Mouse (Mus musculus): ENCODE measurements around the gene Slc39a8.

Slc39a8 gene

DNA sequence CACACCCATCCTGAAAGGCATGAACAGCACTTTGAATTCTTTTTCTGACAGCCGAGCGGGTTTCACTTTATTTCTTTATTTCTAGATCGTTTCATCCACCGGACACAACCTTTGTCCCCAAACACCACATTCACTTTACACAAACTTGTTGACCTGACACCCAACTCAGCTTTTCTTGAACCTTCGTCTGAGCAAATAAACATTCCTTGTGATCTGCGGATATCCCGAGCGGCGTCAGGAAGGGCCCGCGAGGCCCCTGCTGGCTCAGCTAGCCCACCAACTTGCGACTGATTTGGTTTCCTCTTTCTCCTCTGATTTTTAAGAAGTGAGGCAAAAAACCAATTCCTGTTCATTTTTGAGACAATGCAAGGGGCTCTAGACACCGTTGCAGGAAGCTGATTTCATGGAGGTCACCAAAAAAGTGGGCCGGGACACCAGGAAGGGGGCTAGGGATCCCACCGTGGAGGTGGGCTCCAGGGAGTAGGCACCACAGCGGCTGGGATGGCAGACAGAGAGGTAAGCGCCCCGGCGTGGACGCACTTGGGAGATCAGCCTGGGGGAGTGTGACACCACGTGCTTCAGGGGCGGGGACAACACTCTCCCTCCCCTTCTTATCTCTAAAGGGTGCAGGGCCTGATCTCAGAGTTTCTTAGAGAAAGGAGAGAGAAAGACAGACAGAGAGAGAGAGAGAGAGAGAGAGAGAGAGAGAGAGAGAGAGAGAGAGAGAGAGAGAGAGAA lies at the start of gene Slc39a8:
Slc39a8 (plus strand) TSS at position 264 of the 738 bp plus-strand sequence.
- DNase-seq (ENCODE audit: extremely low read depth, low read depth, low spot score): no peak

DNA sequence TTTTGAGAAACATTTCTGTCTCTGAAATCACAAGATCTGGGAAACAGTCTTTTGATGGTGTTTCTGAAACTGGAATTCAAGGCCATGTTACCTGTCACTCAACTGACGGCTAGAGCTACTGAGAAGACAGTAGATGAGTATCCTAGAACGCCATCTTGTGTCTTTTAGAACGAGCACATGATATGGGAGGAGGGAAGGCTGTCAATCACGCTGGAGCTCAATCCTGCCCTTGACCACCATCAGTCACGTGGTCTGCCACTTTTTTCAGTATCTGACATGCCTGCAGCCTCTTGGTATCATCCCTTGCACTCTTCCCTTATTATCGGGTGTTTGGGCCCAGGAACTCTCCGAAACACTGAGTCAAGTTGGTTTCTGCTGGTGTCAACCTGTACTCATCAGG lies 40.0 kb upstream of the Slc39a8 start:
- no peak for DNase-seq (ENCODE audit: extremely low read depth, low read depth, low spot score)

DNA sequence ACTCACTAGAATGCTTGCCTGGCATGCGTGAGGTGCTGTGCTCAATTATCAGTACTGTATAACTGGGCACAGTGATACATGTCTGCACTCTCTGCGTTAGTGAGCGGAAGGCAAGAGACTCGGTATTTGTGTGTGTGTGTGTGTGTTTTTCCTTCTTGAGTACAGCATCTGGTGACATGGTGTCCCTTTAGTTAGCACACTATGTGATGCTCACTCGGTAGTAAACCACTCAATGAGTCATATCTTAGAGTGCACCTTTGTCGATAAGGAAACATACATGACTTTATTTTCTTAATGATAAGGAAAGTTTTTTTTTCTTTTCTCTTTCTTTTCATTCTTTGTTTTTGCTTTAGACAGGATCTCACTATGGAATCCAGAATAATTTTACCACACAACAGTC lies 29.0 kb upstream of the Slc39a8 start:
- no peak for DNase-seq (ENCODE audit: extremely low read depth, low read depth, low spot score)

DNA sequence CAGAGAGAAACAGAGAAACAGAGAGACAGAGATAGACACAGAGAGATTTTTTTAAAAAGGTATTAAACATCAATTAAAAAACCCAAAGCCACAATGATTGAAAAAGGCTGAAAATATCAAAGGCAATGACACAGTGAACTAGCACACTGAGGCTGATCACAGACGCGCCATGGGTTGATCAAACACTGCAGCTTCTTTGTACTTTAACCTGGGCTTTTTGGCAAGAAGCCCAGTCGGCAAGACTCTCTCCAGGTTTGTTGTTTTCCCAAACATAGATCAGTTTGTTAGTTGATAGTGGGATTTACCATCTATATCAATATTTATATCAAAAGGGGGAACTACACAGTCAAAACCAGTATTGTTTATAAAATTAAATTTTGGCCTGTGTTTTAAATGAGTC lies 26.8 kb upstream of the Slc39a8 start:
- no peak for DNase-seq (ENCODE audit: extremely low read depth, low read depth, low spot score)

DNA sequence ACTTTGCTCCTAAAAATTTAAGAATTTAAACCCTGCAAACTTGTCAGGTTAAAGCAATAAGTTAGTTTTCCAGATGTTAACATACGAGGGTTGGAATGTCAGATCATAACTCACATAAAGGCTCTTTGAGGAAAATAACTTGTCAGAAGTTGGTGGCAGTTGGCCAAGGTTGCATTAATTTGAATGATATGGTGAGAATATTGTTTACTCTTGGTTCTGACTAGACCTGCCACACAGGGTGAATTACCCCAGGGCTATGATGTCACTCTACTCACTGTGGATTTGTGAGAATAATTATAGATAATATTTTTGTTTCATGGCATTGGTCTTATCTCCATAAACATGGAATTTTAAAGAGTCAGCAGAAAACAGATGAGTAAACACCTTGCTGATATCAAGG lies 26.4 kb upstream of the Slc39a8 start:
- DNase-seq (ENCODE audit: extremely low read depth, low read depth, low spot score): no peak

DNA sequence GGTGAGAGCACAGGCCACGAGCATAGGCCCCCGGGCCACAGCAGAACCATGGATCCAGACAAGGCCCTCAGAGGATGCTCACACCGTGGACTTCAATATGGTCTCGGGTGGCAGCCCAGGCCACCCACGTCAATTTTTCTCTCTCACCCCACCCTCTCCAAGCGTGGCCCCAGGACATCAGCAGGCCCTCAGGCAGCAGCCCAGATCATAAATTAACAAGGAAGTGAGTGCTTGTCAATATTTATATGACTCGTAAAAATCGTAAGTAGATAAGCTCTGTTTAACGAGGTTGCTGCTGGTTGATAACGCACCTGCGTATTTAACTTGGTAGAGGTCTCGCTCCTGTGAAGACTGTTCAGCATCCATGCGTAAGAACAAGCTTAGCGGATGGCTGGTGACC lies 10.4 kb upstream of the Slc39a8 start:
- no peak for DNase-seq (ENCODE audit: extremely low read depth, low read depth, low spot score)

DNA sequence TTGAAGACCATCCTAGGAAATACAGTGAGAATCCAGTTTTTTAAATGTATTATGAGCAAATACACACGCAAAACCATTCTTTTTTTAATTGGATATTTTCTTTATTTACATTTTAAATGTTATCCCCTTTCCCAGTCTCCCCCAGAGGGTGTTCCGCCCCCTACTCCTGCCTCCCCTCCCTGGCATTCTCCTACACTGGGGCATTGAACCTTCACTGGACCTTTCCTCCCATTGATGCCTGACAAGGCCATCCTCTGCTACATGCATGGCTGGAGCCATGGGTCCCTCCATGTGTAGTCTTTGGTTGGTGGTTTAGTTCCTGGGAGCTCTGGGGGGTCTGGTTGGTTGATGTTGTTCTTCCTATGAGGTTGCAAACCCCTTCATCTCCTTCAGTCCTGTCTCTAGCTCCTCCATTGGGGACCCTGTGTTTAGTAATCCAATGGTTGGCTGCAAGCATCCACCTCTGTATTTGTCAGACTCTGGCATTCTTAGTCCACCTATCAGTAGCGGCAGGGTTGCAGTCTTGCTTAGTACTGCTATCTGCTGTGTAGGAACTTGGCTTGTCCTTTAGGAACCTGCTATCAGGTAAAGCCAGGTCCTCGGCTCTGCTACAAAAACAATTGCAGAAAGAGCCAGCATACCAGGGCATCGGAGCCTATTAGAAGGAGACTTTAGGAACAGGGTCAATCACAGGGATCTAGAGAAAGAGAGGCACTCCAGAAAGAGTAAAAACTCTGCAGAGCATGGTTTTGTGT lies 8.9 kb upstream of the Slc39a8 start:
- no peak for DNase-seq (ENCODE audit: extremely low read depth, low read depth, low spot score)

DNA sequence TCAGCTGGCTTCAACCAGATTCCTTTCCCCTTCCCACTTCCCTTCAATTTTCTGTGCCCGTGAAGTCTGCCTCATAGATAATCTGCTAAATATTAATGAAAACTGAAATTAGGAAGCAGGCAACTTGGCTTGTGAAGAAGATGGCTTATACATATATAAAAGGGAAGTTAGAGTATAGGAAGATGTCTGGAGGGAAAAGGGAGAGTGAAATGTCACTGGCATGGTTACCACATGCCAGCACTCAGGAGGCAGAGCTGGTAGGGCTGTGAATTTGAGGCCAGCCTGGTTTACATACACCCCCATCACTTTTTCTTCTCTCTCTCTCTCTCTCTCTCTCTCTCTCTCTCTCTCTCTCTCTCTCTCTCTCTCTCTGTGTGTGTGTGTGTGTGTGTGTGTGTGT lies 8.0 kb upstream of the Slc39a8 start:
- no peak for DNase-seq (ENCODE audit: extremely low read depth, low read depth, low spot score)

DNA sequence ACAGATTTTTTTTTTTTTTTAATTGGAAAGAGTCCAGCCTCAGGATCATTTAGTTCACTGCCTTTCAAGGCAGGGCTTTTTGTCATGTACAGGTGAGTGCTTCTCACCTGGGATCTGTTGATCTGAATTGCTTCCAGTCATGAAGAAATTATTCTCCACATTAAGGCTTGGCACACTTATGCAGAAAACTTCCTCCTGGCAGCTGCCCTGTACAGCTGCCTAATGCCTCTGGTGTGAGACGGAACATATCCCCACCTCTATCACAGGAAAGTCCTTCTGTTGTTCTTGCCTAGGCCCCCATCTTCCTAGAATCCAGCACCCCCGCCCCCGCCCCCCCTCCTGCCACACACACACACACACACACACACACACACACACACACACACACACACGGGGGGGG lies 643 bp upstream of the Slc39a8 start:
- peak; percentile 37 for DNase-seq (ENCODE audit: extremely low read depth, low read depth, low spot score)

DNA sequence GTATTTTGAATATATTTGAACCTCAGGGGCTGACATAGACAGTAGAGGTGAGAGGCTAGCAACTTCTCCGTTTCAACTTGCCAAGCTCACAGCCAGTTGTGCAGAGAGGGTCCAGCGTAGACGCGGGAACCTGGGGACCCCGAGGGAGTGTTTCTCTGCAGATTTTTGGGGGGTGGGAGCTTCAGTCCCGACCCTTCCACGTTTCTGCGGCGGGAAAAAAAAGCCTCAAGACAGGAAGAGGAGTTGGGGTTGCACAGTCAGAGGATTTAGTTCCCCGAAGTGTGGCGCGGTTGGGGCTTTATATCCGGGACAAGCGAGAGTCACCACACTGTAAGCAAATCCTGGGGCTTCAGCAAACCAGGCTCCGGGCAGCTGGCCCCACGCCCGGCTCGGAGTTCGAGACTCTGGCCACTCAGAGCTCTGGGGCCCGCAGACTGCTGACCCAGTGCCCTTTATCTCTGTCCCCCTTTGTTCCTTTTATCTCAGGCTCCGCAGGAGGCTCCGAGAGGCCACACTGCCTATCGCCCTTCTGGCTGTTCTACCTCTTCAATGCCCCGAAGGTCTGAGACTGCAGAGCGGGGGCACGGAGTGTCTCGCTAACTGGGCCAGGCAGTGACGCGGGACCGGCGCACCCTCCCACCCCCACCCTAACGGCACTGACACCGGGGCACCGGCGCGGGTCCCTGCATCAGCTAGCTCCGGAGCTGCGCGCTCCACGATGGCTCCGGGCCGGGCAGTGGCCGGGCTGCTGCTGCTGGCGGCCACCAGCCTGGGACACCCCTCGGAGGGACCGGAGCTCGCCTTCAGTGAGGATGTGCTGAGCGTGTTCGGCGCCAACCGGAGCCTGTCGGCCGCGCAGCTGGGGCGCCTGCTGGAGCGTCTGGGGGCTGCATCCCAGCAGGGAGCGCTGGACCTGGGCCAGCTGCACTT lies 940 bp downstream of the Slc39a8 start:
- DNase-seq (ENCODE audit: extremely low read depth, low read depth, low spot score): no peak

DNA sequence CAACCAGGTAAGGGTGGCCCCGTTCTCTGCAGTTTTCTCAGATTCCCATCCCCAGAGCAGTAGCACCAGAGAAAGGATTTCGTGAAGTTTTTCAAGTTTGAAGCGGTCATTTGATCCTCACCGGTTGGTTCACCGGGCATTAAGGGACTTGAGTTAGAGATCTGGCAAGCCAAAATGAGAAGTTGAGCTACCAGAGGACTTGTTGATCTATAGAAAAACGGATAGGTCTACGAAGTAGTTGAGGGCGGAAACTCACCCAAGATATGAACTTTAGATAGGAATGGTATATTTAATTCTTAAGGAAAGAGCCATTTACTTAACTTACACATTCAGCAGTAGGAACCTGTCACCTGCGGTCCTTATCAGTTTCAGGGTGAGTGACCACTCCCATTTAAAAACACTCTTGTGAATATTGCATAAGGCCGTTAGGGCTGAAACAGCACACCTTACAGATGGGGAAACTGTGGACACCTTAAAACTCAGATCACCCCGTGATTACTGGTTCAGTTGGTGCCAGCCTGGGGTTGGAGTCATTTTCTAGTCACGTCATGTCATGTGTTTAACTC lies 1.7 kb downstream of the Slc39a8 start:
- no peak for DNase-seq (ENCODE audit: extremely low read depth, low read depth, low spot score)

DNA sequence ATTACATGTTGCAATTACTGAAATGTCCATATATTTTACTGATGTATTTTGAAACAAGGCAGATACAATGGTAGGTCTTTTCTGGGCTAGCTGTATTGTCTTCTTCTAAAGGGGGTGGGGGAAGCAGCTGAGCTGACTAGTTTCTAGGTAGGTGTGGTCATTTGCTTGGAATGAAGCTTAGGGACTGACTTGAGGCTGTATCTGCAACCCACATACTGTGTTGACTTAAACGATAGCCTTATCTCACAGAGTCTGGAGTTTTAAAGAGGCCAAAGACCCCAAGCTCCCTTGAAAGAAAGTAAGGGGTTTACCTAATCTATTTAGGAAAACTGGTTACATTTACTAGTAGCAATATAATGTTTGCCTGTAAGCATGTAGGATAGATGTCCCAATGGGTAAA lies 2.9 kb downstream of the Slc39a8 start:
- DNase-seq (ENCODE audit: extremely low read depth, low read depth, low spot score): no peak

DNA sequence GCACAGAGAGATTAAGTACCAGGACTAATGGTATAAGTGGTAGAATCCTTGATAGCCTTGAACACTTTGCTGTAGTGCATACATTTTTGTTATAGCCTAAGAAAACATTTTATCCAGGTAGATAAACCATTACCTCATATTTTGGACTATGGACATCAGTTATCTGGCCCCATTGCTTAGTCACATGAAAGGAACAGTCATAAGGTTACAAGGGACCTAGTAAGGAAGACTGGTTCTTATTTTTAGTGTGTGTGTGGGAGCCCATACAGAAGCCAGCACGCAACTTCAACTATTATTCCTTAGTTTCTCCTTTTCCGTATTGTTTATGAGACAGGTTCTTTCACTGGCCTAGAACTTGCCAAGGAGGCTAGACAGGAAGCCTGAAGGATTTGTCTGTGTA lies 7.4 kb downstream of the Slc39a8 start:
- no peak for DNase-seq (ENCODE audit: extremely low read depth, low read depth, low spot score)

DNA sequence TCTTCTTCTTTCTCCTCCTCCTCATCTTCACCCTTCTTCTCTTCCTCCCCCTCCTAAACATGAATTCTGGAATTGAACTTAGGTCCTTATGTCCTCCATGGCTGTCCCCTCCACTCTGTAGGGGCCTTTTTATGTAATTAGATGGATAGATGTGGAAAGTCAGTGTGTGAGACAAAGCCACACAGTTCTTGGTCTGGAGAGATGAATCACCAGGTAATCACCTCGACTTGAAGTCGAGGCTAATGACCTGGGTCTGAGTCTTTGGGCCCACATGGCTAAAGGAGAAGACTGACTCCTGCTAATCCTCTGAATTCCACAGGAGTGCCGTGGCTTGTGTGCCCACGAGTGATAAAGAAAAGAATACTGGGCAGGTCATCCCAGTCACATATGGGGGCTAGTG lies 7.8 kb downstream of the Slc39a8 start:
- no peak for DNase-seq (ENCODE audit: extremely low read depth, low read depth, low spot score)

DNA sequence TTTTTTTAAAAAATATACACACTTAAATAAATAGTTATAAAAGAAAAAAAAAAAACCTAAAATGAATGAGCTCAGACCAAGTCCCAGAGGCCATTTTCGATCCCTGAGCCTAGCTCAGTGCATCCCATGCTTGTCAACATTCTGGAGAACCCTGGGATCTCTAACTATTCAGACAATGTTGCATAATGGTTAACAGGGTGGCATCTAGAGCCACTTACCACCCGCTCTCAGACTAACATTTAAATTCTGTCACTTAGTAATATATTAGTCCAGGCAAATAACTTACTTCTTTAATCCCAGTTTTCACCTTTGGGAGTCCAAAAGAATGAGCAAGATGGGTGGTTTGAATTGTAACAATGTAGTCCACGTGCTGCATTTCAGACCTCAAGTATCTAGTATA lies 9.9 kb downstream of the Slc39a8 start:
- DNase-seq (ENCODE audit: extremely low read depth, low read depth, low spot score): no peak

DNA sequence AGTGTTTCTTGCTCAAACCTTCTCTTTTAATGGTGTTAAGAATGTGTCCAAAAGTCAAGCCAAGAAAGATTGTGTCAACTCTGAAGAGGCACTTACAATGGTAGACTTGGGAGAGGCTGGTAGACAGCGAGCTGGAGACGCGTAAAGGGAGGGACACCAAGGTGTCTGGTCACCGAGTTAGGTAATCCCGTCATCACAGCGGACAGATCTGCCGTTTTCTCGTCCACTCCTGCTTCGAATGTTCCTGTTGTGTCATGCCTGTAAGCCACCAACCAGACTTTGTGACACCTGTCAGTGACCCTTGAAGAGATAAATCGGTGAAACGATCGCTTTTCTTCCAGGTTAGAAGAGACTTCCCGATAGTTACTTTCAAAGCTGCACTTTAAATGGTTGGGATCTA lies 14.5 kb downstream of the Slc39a8 start:
- no peak for DNase-seq (ENCODE audit: extremely low read depth, low read depth, low spot score)

DNA sequence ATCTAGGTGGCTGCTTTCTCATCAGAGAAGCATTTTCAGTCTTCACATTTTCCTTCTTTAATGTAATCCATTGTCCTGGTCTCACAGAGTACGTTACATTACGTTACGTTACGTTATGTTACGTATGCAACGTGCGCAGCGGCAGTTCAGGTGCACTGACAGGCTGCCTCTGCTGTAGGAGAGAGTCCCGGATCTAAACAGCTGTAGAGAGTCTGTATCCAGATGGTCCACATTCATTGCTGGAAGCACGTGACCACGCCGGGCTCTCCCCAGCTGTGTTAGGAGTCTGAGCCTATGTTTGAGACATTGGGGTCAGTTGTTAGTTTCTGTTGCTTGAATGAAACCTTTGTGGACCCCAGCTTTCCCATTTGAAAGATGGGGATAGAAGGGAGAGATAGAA lies 15.1 kb downstream of the Slc39a8 start:
- no peak for DNase-seq (ENCODE audit: extremely low read depth, low read depth, low spot score)

DNA sequence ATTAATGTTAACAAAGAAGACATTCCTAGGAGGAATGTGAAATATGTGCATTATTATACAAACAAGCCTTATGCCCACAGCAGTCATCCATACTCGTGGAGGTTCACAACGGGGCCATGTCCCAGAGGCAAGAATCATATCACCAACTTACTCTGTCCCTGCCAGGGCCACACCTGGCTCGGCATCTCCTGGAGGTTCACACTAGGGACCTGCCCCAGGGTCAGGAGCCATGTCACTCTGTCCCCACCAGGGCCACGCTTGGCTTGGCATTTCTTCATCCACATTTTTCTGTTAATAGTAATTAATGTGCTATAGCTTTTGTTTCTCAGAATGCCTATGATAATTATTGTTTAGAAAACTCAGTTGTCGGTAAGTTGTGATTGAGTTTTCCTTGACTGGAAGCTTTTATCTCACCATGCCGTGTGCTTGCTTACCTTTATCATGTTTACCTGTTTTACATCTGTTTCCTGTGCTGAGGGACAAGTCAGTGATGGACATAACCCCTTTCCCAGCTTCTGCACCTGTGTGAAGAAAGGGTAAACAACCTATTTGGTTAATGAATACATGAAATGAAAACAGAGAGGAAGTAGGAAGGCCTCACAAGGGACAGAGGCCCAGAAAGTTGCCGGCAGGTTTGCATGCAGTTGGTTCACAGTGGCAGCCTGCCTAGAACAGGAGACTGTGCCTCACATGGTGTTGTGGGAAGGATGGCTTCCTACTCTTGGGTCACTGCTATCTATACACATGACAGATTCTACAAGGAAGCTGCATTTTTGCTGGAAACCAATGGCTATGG lies 16.8 kb downstream of the Slc39a8 start:
- no peak for DNase-seq (ENCODE audit: extremely low read depth, low read depth, low spot score)

DNA sequence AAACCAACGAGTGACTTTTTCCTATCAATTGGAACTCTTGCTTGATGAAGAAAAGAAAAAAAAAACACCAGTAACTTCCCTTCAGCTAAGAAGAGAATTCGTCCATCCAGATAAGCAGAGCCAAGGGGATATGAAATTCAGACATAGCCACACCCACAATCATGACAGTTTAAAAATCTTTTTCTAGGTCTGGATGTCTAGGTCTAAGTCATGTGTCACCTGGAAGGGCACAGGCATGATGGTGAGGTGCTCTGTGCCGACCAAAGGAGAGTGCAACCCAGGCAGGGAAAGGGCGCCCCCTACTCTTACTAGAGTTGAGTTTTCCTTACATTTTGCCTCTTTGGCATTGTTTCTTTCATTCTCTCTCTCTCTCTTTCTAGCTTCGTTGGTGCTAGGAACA lies 18.1 kb downstream of the Slc39a8 start:
- DNase-seq (ENCODE audit: extremely low read depth, low read depth, low spot score): no peak

DNA sequence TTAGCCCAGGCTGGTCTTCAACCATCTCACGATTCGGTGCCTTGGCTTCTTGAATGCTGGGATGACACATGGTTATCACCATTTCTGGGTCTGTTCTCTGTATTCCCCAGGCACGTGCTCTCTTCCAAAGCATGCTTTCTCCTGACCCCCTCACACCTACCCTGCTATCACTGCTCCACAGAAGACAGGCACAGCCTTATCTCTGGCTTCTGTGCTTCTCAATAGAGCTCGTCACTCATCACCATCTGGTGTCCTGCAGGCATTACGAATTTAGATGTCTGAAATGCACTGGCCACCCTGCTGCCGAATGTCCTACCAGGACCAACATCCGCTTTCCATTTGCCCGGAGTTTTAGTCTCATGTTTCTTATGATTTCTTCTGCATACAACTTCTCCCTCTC lies 18.6 kb downstream of the Slc39a8 start:
- no peak for DNase-seq (ENCODE audit: extremely low read depth, low read depth, low spot score)

All from fat pad, adult 2 months (tissue).